Mouse (Mus musculus) MEL (cell line): ENCODE results near the gene Papss2. TPM values are rescaled to one million over a fixed set of nuclear protein-coding genes. Genes with fewer than 3 reads are reported as not detected.
"Not testable (repeated sequence)": the region's sequence is repeated elsewhere in the genome, so short reads cannot be mapped to it uniquely, and the experiment has no call there.

Experiments used
- DNase-seq: peaks from one replicate; pipeline ENCODE4 v3.0.0; 2011; ENCODE audit warnings: low read depth, low spot score
- H3K27ac ChIP-seq: 2 replicates; pipeline ENCODE4 v1.5.1; 2012; ENCODE audit warnings: low read depth, mild to moderate bottlenecking, control low read depth, low read length, moderate library complexity; ENCODE audit not compliant: control insufficient read depth
- H3K27me3 ChIP-seq, 2 experiments: fragments of 150-350 bp in 1 of 2; sonication (generic) in 1 of 2; 2 replicates each; pipeline ENCODE4 v1.6.1; 2012; ENCODE audit warnings: low read length in 2 of 2, mild to moderate bottlenecking in 2 of 2, improper control_type of control experiment in 1 of 2, moderate library complexity in 1 of 2; ENCODE audit not compliant: insufficient read depth in 2 of 2, control insufficient read depth in 1 of 2
- H3K36me3 ChIP-seq, 2 experiments: 2 replicates each; pipeline ENCODE4 v1.6.1; 2012 to 2014; ENCODE audit warnings: low read length in 2 of 2, improper control_type of control experiment in 1 of 2, inconsistent platforms in 1 of 2, mild to moderate bottlenecking in 1 of 2; ENCODE audit not compliant: insufficient read depth in 2 of 2, control insufficient read depth in 1 of 2
- H3K4me1 ChIP-seq, 2 experiments: fragments of 150-350 bp in 1 of 2; sonication (generic) in 1 of 2; 2 replicates each; pipeline ENCODE4 v1.6.1; 2012; ENCODE audit warnings: low read length in 2 of 2, improper control_type of control experiment in 1 of 2, mild to moderate bottlenecking in 1 of 2; ENCODE audit not compliant: insufficient read depth in 2 of 2, control insufficient read depth in 1 of 2
- H3K4me3 ChIP-seq, 2 experiments: fragments of 150-350 bp in 1 of 2; sonication (generic) in 1 of 2; 2 replicates each; pipeline ENCODE4 v1.5.1; 2012; ENCODE audit warnings: low read depth in 2 of 2, low read length in 2 of 2, mild to moderate bottlenecking in 2 of 2, moderate library complexity in 2 of 2, control low read depth in 1 of 2, improper control_type of control experiment in 1 of 2; ENCODE audit not compliant: control insufficient read depth in 1 of 2, insufficient read depth in 1 of 2
- H3K79me2 ChIP-seq: 2 replicates; pipeline ENCODE4 v1.6.1; 2012; ENCODE audit warnings: mild to moderate bottlenecking, low read length, moderate library complexity; ENCODE audit not compliant: control insufficient read depth, poor library complexity, insufficient read depth
- H3K9ac ChIP-seq: 2 replicates; pipeline ENCODE4 v1.6.1; 2012; ENCODE audit warnings: low read depth, mild to moderate bottlenecking, control low read depth, low read length, moderate library complexity; ENCODE audit not compliant: control insufficient read depth, poor library complexity, severe bottlenecking
- H3K9me3 ChIP-seq: fragments of 150-350 bp; sonication (generic); replicated peaks from 2 replicates; pipeline ENCODE4 v1.6.1; 2012; ENCODE audit warnings: mild to moderate bottlenecking, low read length, improper control_type of control experiment, moderate library complexity; ENCODE audit not compliant: insufficient read depth
- BHLHE40 ChIP-seq: IDR thresholded peaks from 2 replicates; pipeline ENCODE4 v1.6.1; 2012; ENCODE audit warnings: low read depth, mild to moderate bottlenecking, inconsistent platforms, low read length, improper control_type of control experiment, borderline replicate concordance
- CTCF ChIP-seq, 3 experiments: IDR thresholded peaks in 2 of 3; conservative IDR thresholded peaks in 1 of 3; 2 replicates each; pipeline ENCODE4 v1.5.1; 2011 to 2012; ENCODE audit warnings: low read length in 3 of 3, low read depth in 2 of 3, mild to moderate bottlenecking in 2 of 3, improper control_type of control experiment in 1 of 3, inconsistent platforms in 1 of 3, mixed read lengths in 1 of 3, moderate library complexity in 1 of 3; ENCODE audit not compliant: control insufficient read depth in 1 of 3, insufficient read depth in 1 of 3, poor library complexity in 1 of 3, severe bottlenecking in 1 of 3
- E2F4 ChIP-seq: IDR thresholded peaks from 2 replicates; pipeline ENCODE4 v1.6.1; 2011; ENCODE audit warnings: low read depth, low read length, improper control_type of control experiment, borderline replicate concordance
- GABPA ChIP-seq: IDR thresholded peaks from 2 replicates; pipeline ENCODE4 v1.6.1; 2012; ENCODE audit warnings: low read depth, mild to moderate bottlenecking, inconsistent platforms, low read length, improper control_type of control experiment, moderate library complexity
- KAT2A ChIP-seq: conservative IDR thresholded peaks from 2 replicates; pipeline ENCODE4 v1.6.1; 2012; ENCODE audit warnings: low read depth, low read length, improper control_type of control experiment, inconsistent platforms
- MAFK ChIP-seq: IDR thresholded peaks from 2 replicates; pipeline ENCODE4 v1.6.1; 2011; ENCODE audit warnings: low read depth, mild to moderate bottlenecking, low read length, improper control_type of control experiment, borderline replicate concordance
- MEF2A ChIP-seq: IDR thresholded peaks from 2 replicates; pipeline ENCODE4 v1.6.1; 2014; ENCODE audit warnings: low read depth, mild to moderate bottlenecking, inconsistent platforms, low read length, improper control_type of control experiment; ENCODE audit not compliant: poor library complexity, insufficient replicate concordance, severe bottlenecking; ENCODE audit errors: extremely low read depth
- MYB ChIP-seq: IDR thresholded peaks from 2 replicates; pipeline ENCODE4 v1.6.1; 2011; ENCODE audit warnings: mild to moderate bottlenecking, low read depth, low read length, improper control_type of control experiment
- MYC ChIP-seq: IDR thresholded peaks from 2 replicates; pipeline ENCODE4 v1.6.1; 2011; ENCODE audit warnings: low read depth, mild to moderate bottlenecking, low read length, improper control_type of control experiment, moderate library complexity
- NRF1 ChIP-seq: IDR thresholded peaks from 2 replicates; pipeline ENCODE4 v1.6.1; 2014; ENCODE audit warnings: low read depth, mild to moderate bottlenecking, inconsistent platforms, low read length, improper control_type of control experiment, moderate library complexity; ENCODE audit not compliant: poor library complexity, insufficient read depth, severe bottlenecking
- POLR2AphosphoS2 ChIP-seq: IDR thresholded peaks from 2 replicates; pipeline ENCODE4 v1.6.1; 2011; ENCODE audit warnings: low read length, improper control_type of control experiment
- RAD21 ChIP-seq: IDR thresholded peaks from 2 replicates; pipeline ENCODE4 v1.6.1; 2011; ENCODE audit warnings: mild to moderate bottlenecking, low read depth, low read length, improper control_type of control experiment
- SIN3A ChIP-seq: IDR thresholded peaks from 2 replicates; pipeline ENCODE4 v1.6.1; 2012; ENCODE audit warnings: low read length, improper control_type of control experiment, inconsistent platforms
- SMC3 ChIP-seq: IDR thresholded peaks from 2 replicates; pipeline ENCODE4 v1.6.1; 2011; ENCODE audit warnings: low read depth, low read length, improper control_type of control experiment
- TBP ChIP-seq: IDR thresholded peaks from 2 replicates; pipeline ENCODE4 v1.8.0; 2011; ENCODE audit warnings: low read depth, low read length, improper control_type of control experiment
- ZC3H11A ChIP-seq: IDR thresholded peaks from 2 replicates; pipeline ENCODE4 v1.6.1; 2012; ENCODE audit warnings: low read depth, mild to moderate bottlenecking, inconsistent platforms, low read length, improper control_type of control experiment
- ZKSCAN1 ChIP-seq: IDR thresholded peaks from 2 replicates; pipeline ENCODE4 v1.6.1; 2012; ENCODE audit warnings: low read depth, mild to moderate bottlenecking, inconsistent platforms, low read length, improper control_type of control experiment, moderate library complexity
- ZMIZ1 ChIP-seq: IDR thresholded peaks from 2 replicates; pipeline ENCODE4 v1.6.1; 2012; ENCODE audit warnings: low read depth, mild to moderate bottlenecking, inconsistent platforms, low read length, improper control_type of control experiment, moderate library complexity
- ZNF384 ChIP-seq: IDR thresholded peaks from 2 replicates; pipeline ENCODE4 v1.6.1; 2012; ENCODE audit warnings: low read depth, mild to moderate bottlenecking, inconsistent platforms, low read length, improper control_type of control experiment
- polyA plus RNA-seq, 2 experiments: library from polyadenylated mRNA; stranded (reverse) in 1 of 2; unstranded in 1 of 2; fragments of >175 nt in 1 of 2; fragments of >200 nt in 1 of 2; gene quantifications; 2 replicates each; pipeline versions ENCODE4 v1.2.1 to v1.2.4; 2012; ENCODE audit warnings: low replicate concordance in 2 of 2, low read depth in 1 of 2; ENCODE audit not compliant: insufficient read length in 2 of 2, insufficient read depth in 1 of 2, missing spikeins in 1 of 2
- total RNA-seq: library from RNA; depleted of rRNA; stranded (reverse); fragments of 300-350 nt; gene quantifications from 2 replicates; pipeline ENCODE4 v1.2.3, GENCODE M21; 2012

The Papss2 gene
- total and polyA plus RNA-seq, 3 experiments: 1.7 to 2.6 TPM; not detected in 1

GRCm38 (mm10) chr19:32687721-32688120, 92.1 kb downstream of the Papss2 start:
- H3K4me1 ChIP-seq: peaks cover 0 to 2% of the 10 kb centered on the region in 2 experiments; a peak in 1 of 4 replicates
- H3K27me3 ChIP-seq: no peaks in the 10 kb centered on the region
- DNase-seq: no peak
- peaks cover 2 to 21% of the 10 kb centered on the region in 2 experiments for H3K36me3 ChIP-seq
- TF ChIP-seq E2F4 (no peak), POLR2AphosphoS2 (no peak), ZC3H11A (no peak), GABPA (no peak), ZMIZ1 (no peak), ZKSCAN1 (no peak), MEF2A (no peak), SMC3 (no peak), NRF1 (no peak), MYB (no peak)
- H3K9ac ChIP-seq: no peak overlapping the region
- no peaks in the 10 kb centered on the region for H3K9me3 ChIP-seq
- no peak overlapping the region for H3K4me3 ChIP-seq
- H3K27ac ChIP-seq: no peak overlapping the region
- H3K79me2 ChIP-seq: no peaks in the 10 kb centered on the region

- H3K36me3 ChIP-seq: peaks cover 2 to 22% of the 10 kb centered on the region in 2 experiments
- H3K9ac ChIP-seq, H3K4me1 ChIP-seq, H3K4me3 ChIP-seq, H3K27me3 ChIP-seq, H3K9me3 ChIP-seq, DNase-seq, H3K27ac ChIP-seq, H3K79me2 ChIP-seq: not testable (repeated sequence)
Observed at GRCm38 (mm10) chr19:32688227-32688626, 92.6 kb downstream of the Papss2 start.

GRCm38 (mm10) chr19:32689724-32690123, 94.1 kb downstream of the Papss2 start:
- Histone ChIP-seq H3K27ac (no peak overlapping the region), H3K79me2 (no peaks in the 10 kb centered on the region), H3K9ac (no peak overlapping the region), H3K4me3 (no peak overlapping the region), H3K4me1 (peaks cover 0 to 2% of the 10 kb centered on the region in 2 experiments; a peak in 1 of 4 replicates), H3K27me3 (no peaks in the 10 kb centered on the region), H3K36me3 (peaks cover 2 to 21% of the 10 kb centered on the region in 2 experiments), H3K9me3 (no peaks in the 10 kb centered on the region)
- TF ChIP-seq CTCF (IDR thresholded peaks at IDR 0.05 in 2 of 3, conservative IDR thresholded peaks at IDR 0.05 in 1 of 3; ENCODE audit: control insufficient read depth in 1 of 3, insufficient read depth in 1 of 3, low read depth in 2 of 3, low read length in 3 of 3, poor library complexity in 1 of 3, severe bottlenecking in 1 of 3) (peak; percentile 9 to 72 (median 35); a peak in 3 of 6 replicates), ZC3H11A (peak; percentile 77), KAT2A (no peak), SMC3 (peak; percentile 74), SIN3A (0 out of 2 replicates have a peak, but pooled peaks have one; percentile 42), TBP (peak; percentile 52; the same call in 1 of the 2 replicates), MAFK (no peak), ZNF384 (peak; percentile 56; the same call in 1 of the 2 replicates), RAD21 (peak; percentile 81), MYC (peak; percentile 30; the same call in 1 of the 2 replicates), BHLHE40 (no peak)
- peak; percentile 76 for DNase-seq
